Mouse (Mus musculus) neural tube, embryonic 12.5 days (tissue): ENCODE results near the gene Abca13. TPM values are rescaled to one million over a fixed set of nuclear protein-coding genes. Genes with fewer than 3 reads are reported as not detected.
"Not testable (repeated sequence)": the region's sequence is repeated elsewhere in the genome, so short reads cannot be mapped to it uniquely, and the experiment has no call there.

Source experiments
- ATAC-seq: fragments of 200-750 bp; cut with Nextera tagmentation; 2 replicates; pipeline ENCODE4 v1.8.0; 2017; ENCODE audit warnings: low read depth, mild to moderate bottlenecking, moderate TSS enrichment, moderate library complexity; ENCODE audit not compliant: low FRiP score
- H3K27ac ChIP-seq: fragments of 300-500 bp; sonication (generic); 2 replicates; pipeline ENCODE4 v1.5.1; 2016
- H3K27me3 ChIP-seq: fragments of 300-500 bp; sonication (generic); replicated peaks from 2 replicates; pipeline ENCODE4 v1.6.1; 2016; ENCODE audit warnings: mild to moderate bottlenecking
- H3K36me3 ChIP-seq: fragments of 300-500 bp; sonication (generic); 2 replicates; pipeline ENCODE4 v1.6.1; 2016; ENCODE audit warnings: mild to moderate bottlenecking
- H3K4me1 ChIP-seq: fragments of 300-500 bp; sonication (generic); 2 replicates; pipeline ENCODE4 v1.6.1; 2016
- H3K4me2 ChIP-seq: fragments of 300-500 bp; sonication (generic); replicated peaks from 2 replicates; pipeline ENCODE4 v1.6.1; 2016; ENCODE audit warnings: mild to moderate bottlenecking
- H3K4me3 ChIP-seq: fragments of 300-500 bp; sonication (generic); 2 replicates; pipeline ENCODE4 v1.5.1; 2016
- H3K9ac ChIP-seq: fragments of 300-500 bp; sonication (generic); 2 replicates; pipeline ENCODE4 v1.6.1; 2016; ENCODE audit warnings: mild to moderate bottlenecking
- H3K9me3 ChIP-seq: fragments of 300-500 bp; sonication (generic); 2 replicates; pipeline ENCODE4 v1.6.1; 2016; ENCODE audit warnings: mild to moderate bottlenecking
- WGBS: fragments of 180-500 bp; shearing (Covaris S2); methylation state at CpG from one replicate; pipeline ENCODE4 v1.1.7; 2016; 5-methylcytosine and 5-hydroxymethylcytosine counted together
- polyA plus RNA-seq: library from polyadenylated mRNA; unstranded; fragments of >200 nt; fragmentation: Nextera tagmentation; extraction: Ambion mirVana; gene quantifications from 2 replicates; pipeline ENCODE4 v1.2.1, GENCODE M21; 2016

Gene Abca13
- polyA plus RNA-seq = 0.01 and 0.03 TPM in 2 replicates

DNA sequence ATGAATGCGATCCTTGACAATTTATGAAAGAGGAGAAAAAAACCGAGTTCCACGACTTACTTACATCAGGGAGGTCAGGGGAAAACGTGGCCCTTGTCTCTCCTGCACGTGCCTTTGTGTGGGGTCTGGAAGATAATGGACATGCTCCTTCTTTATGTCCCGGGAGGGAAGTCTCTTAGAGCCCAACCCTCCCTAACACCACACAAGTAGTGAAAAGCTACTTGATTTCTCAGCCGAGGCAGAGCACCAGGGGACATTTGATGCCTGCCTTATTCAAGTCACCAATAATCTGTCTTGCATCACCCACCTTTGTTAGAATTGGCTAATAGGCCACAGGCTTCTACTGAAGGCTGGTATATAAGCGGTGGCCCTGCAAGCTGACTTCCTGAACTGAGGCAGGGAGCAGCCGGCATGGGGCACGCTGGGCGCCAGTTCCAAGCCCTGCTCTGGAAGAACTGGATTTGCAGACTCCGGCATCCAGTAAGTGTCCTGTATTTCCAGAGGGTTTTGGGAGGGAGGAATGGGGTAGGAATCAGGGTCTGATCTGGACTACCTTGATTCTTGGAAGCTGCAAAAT, at the start of gene Abca13:
Gene Abca13, plus strand, starts transcription at position 388 of the 577 bp plus-strand sequence.
- Histone ChIP-seq H3K9ac (no peak within 1 kb of the TSS), H3K4me1 (no peaks in the 10 kb centered on the region), H3K4me3 (no peak within 1 kb of the TSS), H3K27ac (no peak within 1 kb of the TSS), H3K36me3 (no peaks in the 10 kb centered on the region), H3K9me3 (no peaks in the 10 kb centered on the region), H3K4me2 (no peak within 1 kb of the TSS), H3K27me3 (no peaks in the 10 kb centered on the region)
- no peak for ATAC-seq
- 52% methylated on average over 12 of the region's 12 CpGs for WGBS

DNA sequence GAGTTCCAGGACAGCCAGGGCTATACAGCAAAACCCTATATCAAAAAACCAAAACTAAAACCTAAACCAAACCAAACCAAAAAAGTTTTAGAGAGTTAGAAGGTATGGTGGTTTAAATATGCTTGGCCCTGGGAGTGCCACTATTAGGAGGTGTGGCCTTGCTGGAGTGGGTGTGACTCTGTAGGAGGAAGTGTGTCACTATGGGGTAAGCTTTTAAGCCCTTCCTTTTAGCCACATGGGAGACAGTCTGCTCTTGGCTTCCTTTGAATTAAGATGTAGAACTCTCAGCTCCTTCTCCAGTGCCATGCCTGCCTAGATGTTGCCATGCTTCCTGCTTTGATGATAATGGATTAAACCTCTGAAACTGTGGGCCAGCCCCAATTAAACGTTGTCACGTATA, 46.6 kb upstream of the Abca13 start:
- Histone ChIP-seq H3K9me3 (no peaks in the 10 kb centered on the region), H3K36me3 (no peaks in the 10 kb centered on the region), H3K27ac (no peak overlapping the region), H3K9ac (no peak overlapping the region), H3K27me3 (no peaks in the 10 kb centered on the region), H3K4me3 (no peak overlapping the region), H3K4me1 (no peaks in the 10 kb centered on the region), H3K4me2 (no peak overlapping the region)
- no peak for ATAC-seq
- WGBS = 88% methylated on average over 2 of the region's 2 CpGs

DNA sequence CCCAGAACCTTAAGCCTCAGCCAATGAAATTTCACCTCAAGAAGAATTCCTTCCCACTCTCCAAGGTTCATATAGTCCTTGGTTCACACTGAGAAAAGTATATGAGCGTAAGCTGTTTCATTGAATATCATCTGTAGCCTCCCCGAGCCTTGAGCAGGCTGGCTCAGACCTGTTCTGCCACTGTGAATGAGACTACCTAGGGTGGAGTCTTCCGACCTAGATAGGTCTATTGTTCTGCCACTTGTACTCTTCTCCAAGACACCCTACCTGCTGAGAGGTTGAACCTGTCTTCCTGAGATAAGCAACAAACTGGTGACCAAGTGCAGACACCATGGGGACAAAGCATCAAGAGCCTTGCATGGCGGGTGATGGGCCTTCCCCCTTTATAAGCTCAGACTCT, 45.6 kb upstream of the Abca13 start:
- no peak for ATAC-seq
- H3K9ac ChIP-seq = no peak overlapping the region
- no peaks in the 10 kb centered on the region for H3K27me3 ChIP-seq
- no peaks in the 10 kb centered on the region for H3K9me3 ChIP-seq
- H3K36me3 ChIP-seq = no peaks in the 10 kb centered on the region
- no peak overlapping the region for H3K27ac ChIP-seq
- no peak overlapping the region for H3K4me3 ChIP-seq
- 86% methylated on average over 4 of the region's 4 CpGs for WGBS
- no peak overlapping the region for H3K4me2 ChIP-seq
- no peaks in the 10 kb centered on the region for H3K4me1 ChIP-seq

DNA sequence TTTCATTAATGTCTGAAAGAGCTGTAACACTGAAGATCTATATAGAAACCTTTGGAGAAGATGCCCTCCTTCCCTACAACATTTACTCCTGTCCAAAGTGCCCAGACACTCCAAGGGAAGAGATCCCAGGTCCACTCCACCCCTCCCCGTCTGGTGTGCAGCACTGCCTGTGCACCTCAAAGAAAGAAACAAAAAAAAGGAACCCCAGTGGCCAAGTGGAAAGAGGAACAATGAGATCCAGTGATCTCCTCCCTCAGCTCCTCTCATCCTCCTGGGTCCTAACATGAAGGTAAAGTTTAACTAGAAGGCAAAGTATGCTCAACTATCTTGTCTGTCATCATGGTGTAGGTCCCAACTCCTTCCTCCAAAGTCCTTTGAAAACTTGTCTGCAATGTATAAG, 45.1 kb upstream of the Abca13 start:
- no peaks in the 10 kb centered on the region for H3K27me3 ChIP-seq
- no peak overlapping the region for H3K27ac ChIP-seq
- 93% methylated on average over 1 of the region's 1 CpGs for WGBS
- H3K9ac ChIP-seq = no peak overlapping the region
- no peak for ATAC-seq
- H3K4me3 ChIP-seq = no peak overlapping the region
- H3K4me1 ChIP-seq = no peaks in the 10 kb centered on the region
- H3K36me3 ChIP-seq = no peaks in the 10 kb centered on the region
- H3K9me3 ChIP-seq = no peaks in the 10 kb centered on the region
- no peak overlapping the region for H3K4me2 ChIP-seq

DNA sequence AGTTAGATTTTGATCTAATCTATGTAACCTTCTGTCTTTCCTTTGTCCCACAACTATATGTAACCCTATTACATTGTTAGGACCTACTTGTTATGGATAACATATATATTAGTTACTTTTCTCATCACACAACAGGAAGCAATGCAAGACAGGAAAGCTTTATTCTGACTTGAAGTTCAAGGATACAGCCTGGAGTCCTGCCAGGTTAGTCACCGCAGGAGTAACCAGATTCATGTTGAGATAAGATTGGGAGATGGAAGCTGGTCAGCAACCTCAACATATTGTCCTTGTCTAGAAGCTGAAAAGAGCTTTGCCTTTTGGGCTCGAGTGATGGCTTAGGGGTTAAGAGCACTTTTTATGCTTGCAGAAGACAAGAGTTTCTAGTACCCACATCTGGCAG, 43.5 kb upstream of the Abca13 start:
- WGBS = 88% methylated on average over 2 of the region's 2 CpGs
- ATAC-seq = no peak
- no peak overlapping the region for H3K9ac ChIP-seq

DNA sequence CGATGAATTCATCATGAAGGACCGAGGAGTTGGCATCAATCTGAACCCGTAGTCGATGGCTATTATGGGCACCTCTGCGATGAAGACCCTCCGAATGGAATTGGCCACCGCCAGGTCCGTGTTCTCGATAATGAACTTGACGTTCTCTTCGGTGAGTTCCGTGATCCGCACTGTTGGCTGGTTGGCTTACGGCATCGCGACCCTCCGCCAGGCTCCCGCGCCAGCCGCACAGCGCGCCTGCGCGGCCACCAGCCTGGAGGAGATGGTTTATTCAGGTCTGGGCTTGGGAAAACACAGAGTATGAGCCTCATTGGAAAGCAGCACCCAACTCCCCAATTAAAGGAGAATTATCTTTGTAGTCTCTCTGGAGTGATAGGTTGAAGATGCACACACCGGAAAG, 41.3 kb upstream of the Abca13 start:
- ATAC-seq, H3K4me2 ChIP-seq, H3K9me3 ChIP-seq, H3K27ac ChIP-seq, H3K36me3 ChIP-seq, H3K9ac ChIP-seq, H3K27me3 ChIP-seq, H3K4me1 ChIP-seq, H3K4me3 ChIP-seq: not testable (repeated sequence)
- 87% methylated on average over 25 of the region's 25 CpGs for WGBS

More for the DNA sequence above, 43.5 kb upstream of the Abca13 start:
- no peak overlapping the region for H3K4me2 ChIP-seq
- no peak overlapping the region for H3K4me3 ChIP-seq
- H3K9me3 ChIP-seq = no peaks in the 10 kb centered on the region
- no peak overlapping the region for H3K27ac ChIP-seq
- H3K4me1 ChIP-seq = no peaks in the 10 kb centered on the region
- H3K36me3 ChIP-seq = no peaks in the 10 kb centered on the region
- no peaks in the 10 kb centered on the region for H3K27me3 ChIP-seq

DNA sequence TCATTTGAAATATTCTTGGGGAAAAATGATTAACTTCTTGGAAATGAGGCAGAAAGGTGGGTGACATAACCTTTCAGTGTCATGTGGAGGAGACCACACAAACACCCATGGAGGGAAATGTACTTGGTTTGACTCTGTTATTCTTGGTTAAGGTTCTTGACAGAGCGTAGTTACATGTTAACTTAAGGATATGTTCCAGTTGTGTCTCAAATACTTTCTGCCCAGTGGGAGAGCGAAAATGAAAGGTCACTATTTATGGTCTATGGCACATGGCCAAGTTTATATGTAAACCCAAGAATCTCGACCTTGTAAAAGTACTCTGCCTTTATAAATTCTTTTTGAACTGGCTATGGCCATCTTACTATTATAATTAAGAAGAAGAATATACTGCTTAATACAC, 31.8 kb upstream of the Abca13 start:
- no peak overlapping the region for H3K4me3 ChIP-seq
- no peak for ATAC-seq
- H3K9ac ChIP-seq = no peak overlapping the region
- H3K9me3 ChIP-seq = no peaks in the 10 kb centered on the region
- H3K4me2 ChIP-seq = no peak overlapping the region
- H3K36me3 ChIP-seq = no peaks in the 10 kb centered on the region
- H3K27ac ChIP-seq = no peak overlapping the region
- no peaks in the 10 kb centered on the region for H3K4me1 ChIP-seq
- WGBS = 74% methylated on average over 3 of the region's 3 CpGs
- H3K27me3 ChIP-seq = no peaks in the 10 kb centered on the region

DNA sequence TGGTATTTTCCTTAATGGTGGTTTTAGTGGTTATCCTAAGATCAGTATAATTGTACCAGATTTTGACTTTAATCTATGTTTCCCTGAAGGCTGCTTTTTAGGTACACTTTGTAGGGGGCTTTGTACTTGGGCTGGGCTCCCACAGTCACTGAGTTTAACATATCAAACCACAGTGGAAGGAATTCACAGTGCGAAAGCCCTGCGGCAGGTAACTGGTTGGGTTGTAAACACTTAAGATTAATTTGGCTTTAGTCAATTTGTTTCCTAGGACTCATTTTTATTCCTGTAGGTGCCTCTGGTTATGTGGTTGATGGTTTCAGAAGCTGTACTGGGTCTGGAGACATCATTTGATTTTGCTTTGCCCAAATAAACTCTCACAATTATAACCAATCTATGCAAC, 24.4 kb upstream of the Abca13 start:
- H3K4me3 ChIP-seq = no peak overlapping the region
- no peaks in the 10 kb centered on the region for H3K36me3 ChIP-seq
- 85% methylated on average over 2 of the region's 2 CpGs for WGBS
- no peak overlapping the region for H3K4me2 ChIP-seq
- no peaks in the 10 kb centered on the region for H3K4me1 ChIP-seq
- ATAC-seq = no peak
- H3K27me3 ChIP-seq = no peaks in the 10 kb centered on the region
- H3K9ac ChIP-seq = no peak overlapping the region
- no peaks in the 10 kb centered on the region for H3K9me3 ChIP-seq
- no peak overlapping the region for H3K27ac ChIP-seq

DNA sequence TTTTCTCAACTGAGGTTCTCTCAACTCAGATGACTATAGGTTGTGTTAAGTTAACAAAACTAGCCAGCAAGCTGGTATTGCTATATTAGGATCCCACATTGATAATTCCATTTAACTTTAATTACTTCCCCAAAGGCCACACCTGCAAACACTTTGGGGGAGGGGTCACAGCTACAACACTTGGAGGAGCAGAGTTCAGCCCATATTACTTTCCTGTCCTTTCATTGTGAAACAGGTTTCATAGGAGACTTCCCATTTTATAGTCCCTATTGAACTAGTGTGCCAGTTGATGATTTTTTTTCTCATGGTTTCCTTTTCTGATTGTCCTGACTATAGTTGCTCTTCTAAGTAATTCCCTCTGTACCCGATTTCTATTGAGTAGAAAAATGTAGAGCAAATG, 10.3 kb upstream of the Abca13 start:
- Histone ChIP-seq H3K27ac (no peak overlapping the region), H3K4me2 (no peak overlapping the region), H3K9me3 (no peaks in the 10 kb centered on the region), H3K4me1 (no peaks in the 10 kb centered on the region), H3K27me3 (no peaks in the 10 kb centered on the region), H3K4me3 (no peak overlapping the region), H3K36me3 (no peaks in the 10 kb centered on the region), H3K9ac (no peak overlapping the region)
- 90% methylated on average over 1 of the region's 1 CpGs for WGBS
- ATAC-seq = no peak

DNA sequence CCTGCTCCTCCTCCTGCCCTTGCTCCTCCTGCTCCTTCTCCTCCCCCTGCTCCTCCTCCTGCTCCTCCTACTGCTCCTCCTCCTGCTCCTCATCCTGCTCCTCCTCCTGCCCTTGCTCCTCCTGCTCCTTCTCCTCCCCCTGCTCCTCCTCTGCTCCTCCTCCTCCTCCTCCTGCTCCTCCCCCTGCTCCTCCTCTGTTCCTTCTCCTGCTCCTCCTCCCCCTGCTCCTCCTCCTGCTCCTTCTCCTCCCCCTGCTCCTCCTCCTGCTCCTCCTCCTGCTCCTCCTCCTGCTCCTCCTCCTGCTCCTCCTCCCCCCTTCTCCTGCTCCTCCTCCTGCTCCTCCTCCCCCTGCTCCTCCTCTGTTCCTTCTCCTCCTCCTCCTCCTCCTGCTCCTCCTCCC, 2.3 kb upstream of the Abca13 start:
- H3K4me3 ChIP-seq, H3K9ac ChIP-seq, H3K36me3 ChIP-seq, H3K4me1 ChIP-seq, H3K27ac ChIP-seq, H3K9me3 ChIP-seq, ATAC-seq, H3K27me3 ChIP-seq, H3K4me2 ChIP-seq: not testable (repeated sequence)

DNA sequence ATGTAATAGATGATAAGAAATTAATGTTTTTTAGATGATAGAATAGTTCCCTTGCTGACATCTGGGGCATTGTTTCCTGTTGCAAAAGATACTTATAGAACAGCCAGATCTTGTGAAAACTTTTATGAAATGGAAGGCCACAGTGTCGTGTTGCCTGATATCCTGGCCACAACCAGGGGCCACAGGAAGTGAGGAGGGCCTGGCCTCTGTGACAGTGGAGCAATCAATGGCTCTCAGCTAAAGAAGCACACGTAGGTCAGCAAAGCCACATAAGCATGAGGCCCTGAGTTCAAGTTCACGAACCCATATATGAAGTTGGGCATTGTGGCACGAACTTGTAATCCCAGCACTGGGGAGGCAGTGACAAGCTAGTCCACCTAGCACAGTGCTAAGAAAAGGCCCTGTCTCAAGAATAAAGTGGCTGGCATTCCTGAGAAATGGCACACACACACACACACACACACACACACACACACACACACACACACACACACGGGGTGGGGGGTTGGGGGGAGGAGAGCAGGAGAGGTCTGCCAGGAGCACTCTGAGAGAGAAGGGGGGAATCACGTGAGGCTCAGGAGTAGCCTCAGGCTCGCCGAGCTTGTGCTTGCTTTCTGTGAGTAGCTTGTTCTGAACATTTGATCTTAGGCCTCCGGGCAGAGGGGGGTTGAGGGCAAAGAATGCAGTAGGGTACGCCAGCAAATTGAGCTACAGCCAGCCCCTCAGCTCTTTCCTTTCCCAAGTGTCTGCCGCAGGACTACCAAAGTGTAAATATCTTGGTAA, 779 bp upstream of the Abca13 start:
- Histone ChIP-seq H3K27ac (no peak overlapping the region), H3K9ac (no peak overlapping the region), H3K27me3 (no peaks in the 10 kb centered on the region), H3K4me1 (no peaks in the 10 kb centered on the region), H3K36me3 (no peaks in the 10 kb centered on the region), H3K9me3 (no peaks in the 10 kb centered on the region), H3K4me2 (no peak overlapping the region), H3K4me3 (no peak overlapping the region)
- peak; percentile 68; the same call in 1 of the 2 replicates for ATAC-seq
- 54% methylated on average over 11 of the region's 11 CpGs for WGBS

DNA sequence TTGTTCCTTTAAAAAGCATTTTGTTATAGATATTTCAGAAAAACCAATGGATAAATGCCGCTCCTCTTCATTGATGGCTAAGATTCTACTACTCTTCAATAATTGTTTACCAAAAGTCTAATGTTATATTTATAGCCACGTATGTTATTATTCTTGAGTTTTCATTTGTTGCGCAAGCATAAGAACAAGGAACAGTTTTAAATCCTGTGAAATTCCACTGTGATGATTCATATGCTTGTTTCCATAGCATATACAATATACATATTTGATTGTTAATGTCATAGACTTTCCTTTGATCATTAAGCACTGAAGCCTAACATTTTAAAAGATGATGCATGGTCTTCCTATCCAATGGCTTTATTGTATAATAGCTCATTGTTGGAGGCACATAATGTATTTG, 3.1 kb downstream of the Abca13 start:
- whole genome bisulfite sequencing = 92% methylated on average over 3 of the region's 3 CpGs

DNA sequence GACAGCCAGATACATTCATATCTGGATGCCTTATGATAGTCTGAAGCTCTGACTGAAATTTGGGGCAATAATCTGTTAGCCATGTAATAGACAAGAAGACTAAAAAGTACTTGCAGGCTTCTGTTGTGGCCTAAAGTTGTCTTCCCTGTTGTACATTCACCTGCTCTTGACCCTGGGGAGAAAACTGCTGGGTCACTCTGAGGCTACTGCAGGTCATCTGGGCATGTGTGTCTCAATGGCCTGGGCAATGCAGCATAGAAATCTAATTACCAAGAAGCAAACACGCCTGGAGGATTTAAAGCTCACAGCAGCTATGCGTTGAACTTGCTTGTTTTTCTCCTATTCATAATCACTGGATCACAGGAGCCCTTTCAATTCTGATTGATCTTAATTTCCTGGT, 8.1 kb downstream of the Abca13 start:
- ATAC-seq = no peak
- no peak overlapping the region for H3K9ac ChIP-seq

More for the DNA sequence above, 3.1 kb downstream of the Abca13 start:
- Histone ChIP-seq H3K4me3 (no peak overlapping the region), H3K4me1 (no peaks in the 10 kb centered on the region), H3K9ac (no peak overlapping the region), H3K9me3 (no peaks in the 10 kb centered on the region), H3K4me2 (no peak overlapping the region), H3K27ac (no peak overlapping the region), H3K27me3 (no peaks in the 10 kb centered on the region), H3K36me3 (no peaks in the 10 kb centered on the region)
- ATAC-seq = no peak

More for the DNA sequence above, 8.1 kb downstream of the Abca13 start:
- Histone ChIP-seq H3K36me3 (no peaks in the 10 kb centered on the region), H3K4me3 (no peak overlapping the region), H3K4me1 (no peaks in the 10 kb centered on the region), H3K27ac (no peak overlapping the region), H3K9me3 (no peaks in the 10 kb centered on the region), H3K4me2 (no peak overlapping the region), H3K27me3 (no peaks in the 10 kb centered on the region)
- 80% methylated on average over 2 of the region's 2 CpGs for whole genome bisulfite sequencing
